Mouse (Mus musculus): ENCODE measurements around the gene Xylt1.
A peak's percentile ranks its signal among the peaks of the same experiment; 100 is the strongest.

Xylt1 gene

GRCm38 (mm10) chr7:117380418-117381187 is at the start of gene Xylt1:
Xylt1 (plus strand) TSS chr7:117380979.
- DNase-seq (ENCODE audit: low spot score in 2 of 2) = peak; percentile 69 to 82

DNA sequence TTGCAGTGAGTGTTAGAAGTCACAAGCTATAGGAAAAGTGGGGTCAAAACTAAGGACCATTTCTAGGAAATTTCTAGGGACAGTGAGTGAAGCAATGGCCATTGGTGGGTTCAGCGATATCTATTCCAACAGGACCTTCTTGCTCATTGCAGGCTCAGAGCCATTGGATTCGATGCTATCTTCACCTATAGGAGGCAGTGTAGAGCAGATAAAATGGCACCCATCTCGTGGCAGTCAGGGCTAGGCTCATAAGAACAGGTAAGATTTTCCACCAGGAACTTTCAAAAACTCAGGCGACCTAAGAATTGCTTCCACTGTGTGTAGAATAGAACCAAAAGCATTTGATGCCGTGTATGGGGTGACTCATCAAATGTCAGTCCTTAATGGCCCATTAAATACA is 46.8 kb upstream of the Xylt1 start:
- no peak for DNase-seq (ENCODE audit: low spot score in 2 of 2)

DNA sequence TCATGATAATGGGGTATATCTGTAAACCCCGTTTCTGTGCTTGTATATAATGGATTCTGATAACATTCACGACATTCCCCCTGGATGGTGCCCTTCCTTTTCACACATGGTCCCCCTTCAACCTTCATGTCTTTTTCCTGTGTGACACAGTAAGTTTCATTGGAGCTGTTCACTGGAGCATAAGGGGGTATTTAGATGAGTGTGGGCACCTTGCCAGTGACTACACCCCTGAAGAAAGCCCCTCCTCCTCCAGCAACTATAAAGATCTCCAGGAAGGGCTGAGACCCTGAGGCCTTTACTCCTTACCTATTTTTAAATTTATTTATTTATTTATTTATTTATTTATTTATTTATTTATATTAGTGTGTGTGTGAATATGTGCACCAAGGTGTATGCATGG is 24.5 kb upstream of the Xylt1 start:
- no peak for DNase-seq (ENCODE audit: low spot score in 2 of 2)

DNA sequence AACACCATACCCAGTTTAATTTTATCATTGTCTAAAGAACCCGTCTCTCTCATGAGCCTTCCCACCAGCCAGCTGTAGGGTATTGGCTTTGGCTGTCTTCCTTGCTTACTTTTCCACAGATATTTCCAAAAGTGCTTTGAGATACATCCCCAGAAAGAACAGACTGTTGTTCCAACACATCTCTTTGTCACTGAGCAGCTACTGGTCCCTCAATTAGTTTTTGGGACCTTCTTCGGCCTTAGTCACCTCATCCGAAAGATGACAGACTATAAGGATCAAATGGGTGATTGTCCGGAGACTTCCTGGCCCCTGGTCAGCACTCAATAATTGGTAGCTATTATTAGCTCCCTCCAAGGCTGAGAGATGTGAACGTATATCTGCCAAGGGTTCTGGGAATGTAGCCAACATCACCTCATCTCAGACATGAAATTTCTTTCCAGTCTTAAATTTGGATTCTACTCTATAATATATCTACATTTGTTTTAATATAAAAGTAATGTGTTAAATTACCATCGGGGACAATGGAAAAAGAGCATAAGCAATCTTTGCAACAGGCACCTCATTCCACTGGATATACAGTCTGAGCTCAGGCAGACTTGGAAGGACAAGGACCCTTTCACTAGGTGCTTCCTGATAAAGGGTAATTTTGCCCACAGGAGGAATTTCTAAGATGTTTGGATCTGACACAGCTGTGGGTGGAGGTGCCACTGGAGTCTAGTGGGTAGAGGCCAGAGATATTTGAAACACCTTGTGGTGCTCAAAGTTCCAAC is 23.2 kb upstream of the Xylt1 start:
- DNase-seq (ENCODE audit: low spot score in 2 of 2) = no peak

- no peak for DNase-seq (ENCODE audit: low spot score in 2 of 2)
These were observed 19.5 kb upstream of the Xylt1 start for GRCm38 (mm10) chr7:117361281-117361680.

- DNase-seq (ENCODE audit: low spot score in 2 of 2) = no peak
These were observed 18.3 kb upstream of the Xylt1 start for GRCm38 (mm10) chr7:117362493-117362892.

- no peak for DNase-seq (ENCODE audit: low spot score in 2 of 2)
These were observed 12.0 kb upstream of the Xylt1 start for GRCm38 (mm10) chr7:117368647-117369289.

DNA sequence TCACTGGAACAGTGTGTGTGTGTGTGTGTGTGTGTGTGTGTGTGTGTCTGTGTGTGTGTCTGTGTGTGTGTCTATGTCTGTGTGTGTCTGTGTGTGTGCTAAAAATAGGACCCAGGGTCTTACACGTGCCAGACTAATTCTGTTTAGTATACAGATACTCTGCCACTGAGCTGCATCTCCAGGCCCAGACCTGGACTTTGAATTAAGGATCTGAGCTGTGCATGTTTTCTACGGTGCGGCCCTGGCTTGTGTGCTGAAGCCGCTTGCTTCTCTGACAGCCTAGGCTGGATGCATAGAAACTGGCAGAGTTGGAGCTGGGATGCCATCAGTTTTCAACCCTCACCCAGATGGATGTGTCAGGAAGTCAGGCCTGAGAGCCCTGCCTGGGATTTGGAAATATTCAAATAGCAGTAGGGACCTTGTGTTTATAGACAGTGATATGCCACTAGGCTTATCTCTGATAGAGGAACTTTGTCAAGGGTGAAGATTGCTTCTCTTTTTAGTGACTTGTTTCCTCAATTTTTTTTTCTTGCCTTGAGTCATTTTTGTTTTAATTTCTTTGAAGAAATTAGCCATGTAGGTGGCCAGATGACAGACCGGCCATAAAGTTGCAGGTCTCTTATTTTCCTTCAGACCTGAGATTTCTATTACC is 11.4 kb upstream of the Xylt1 start:
- no peak for DNase-seq (ENCODE audit: low spot score in 2 of 2)

DNA sequence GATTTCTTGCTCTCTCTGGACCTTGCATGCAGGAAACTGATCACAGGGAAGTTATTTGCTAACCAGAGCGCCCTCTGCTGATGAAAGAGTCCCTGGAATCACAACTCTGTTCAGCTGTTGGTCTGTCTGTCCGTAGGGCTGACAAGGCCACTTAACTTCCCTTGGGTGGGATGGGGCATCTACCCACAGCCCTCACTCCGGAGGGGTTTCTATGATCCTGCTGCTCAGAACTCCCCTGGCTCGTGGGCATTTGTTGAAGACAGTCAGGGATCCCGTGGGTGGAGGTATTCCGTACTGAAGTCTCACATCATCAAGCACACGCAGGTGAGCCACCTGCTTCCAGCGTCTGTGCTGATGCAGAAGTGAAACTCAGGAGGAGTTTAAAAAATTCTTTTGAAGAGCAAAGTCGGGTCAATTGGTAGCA is 4.9 kb upstream of the Xylt1 start:
- peak in 1 of 2 experiments; percentile 54 for DNase-seq (ENCODE audit: low spot score in 2 of 2)

- no peak for DNase-seq (ENCODE audit: low spot score in 2 of 2)
These were observed 3.6 kb upstream of the Xylt1 start for GRCm38 (mm10) chr7:117377138-117377537.

GRCm38 (mm10) chr7:117380036-117380417 is 752 bp upstream of the Xylt1 start:
- DNase-seq (ENCODE audit: low spot score in 2 of 2) = no peak

DNA sequence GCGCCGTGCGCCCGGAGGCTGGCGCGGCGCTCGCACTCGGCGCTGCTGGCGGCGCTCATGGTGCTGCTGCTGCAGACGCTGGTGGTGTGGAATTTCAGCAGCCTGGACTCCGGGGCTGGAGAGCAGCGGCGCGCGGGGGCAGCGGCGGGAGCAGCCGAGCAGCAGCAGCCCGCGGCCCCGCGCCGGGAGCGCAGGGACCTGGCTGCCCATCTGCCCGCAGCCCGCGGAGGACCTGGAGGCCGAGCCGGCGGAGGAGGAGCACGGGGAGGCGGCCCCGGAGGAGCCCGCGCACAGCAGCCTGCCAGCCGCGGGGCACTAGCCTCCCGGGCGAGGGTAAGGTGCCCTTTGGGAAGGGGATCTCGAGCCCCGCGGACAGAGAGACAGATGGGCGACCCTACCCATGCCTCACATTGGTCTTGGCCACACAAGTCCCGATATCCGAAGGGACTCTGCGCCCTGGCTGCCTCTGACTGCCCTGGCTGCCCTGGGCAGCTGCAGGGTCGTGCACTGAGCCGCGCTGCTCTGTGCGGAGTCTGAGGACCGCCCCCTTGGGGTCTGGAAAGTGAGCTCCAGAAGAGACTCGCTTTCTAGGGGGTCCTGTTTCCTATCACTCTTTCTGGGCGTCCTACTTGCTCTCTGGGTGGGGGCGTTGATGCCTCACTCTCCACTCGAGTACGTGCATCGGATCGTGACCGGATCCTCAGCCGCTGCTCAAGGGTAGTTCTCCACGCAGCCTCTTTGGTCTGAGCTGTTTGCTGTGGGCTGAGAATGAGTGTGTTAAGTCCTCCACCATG is 606 bp downstream of the Xylt1 start:
- DNase-seq (ENCODE audit: low spot score in 2 of 2) = no peak

GRCm38 (mm10) chr7:117382006-117382405 is 1.2 kb downstream of the Xylt1 start:
- no peak for DNase-seq (ENCODE audit: low spot score in 2 of 2)

DNA sequence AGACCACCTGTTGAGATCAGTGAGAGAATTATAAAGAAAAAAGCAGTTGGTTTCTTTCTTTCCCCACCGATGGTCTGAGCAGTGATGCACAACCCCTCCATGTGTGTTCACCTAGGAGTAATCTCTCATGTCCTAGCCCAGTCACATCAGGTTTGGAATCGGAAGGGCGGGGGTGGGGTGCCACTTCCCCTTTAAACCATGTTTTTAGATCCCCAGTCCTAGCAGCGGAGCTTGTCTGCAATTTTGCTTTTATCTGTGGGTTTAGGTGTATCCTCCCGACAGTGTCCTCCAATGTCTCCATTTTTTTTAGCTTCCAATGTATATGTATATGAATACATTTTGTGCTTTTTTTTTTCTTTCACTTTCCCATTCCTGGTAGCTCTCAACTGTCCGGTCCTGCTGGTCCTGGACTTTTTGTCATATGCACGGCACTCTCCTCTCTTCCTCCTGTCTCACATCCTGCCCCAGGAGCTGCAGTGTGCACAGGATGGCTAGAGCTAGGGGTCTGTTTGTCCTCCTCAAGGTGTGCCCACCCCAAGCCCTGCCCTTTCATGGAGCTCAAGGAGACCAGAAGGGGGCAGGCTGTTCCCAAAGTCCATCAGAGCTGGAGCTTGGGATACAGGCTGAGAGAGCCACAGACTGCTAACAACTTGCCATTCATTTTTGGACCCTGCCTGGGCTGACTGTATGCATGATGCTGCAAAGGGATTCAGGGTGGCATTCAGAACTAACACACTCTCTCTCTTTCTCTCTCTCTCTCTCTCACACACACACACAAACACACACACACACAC is 2.6 kb downstream of the Xylt1 start:
- DNase-seq (ENCODE audit: low spot score in 2 of 2) = peak; percentile 52 to 66

DNA sequence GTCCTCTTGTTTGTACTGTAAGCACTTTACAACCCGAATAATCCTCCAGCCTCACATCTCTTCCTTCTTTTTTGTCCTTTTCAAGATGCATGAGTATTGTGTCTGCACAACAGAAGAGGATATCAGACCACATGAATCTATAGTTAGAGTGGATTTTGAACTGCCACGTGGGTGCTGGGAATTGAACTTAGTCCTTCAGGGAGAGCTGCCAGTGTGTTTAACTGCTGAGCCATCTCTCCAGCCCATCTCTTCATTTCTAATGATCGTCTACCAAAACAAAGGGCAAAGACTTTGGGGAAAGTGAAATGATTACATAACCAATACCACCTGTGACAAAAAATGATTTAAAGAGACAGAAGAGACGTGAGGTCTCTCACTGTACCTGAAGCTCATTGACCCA is 5.6 kb downstream of the Xylt1 start:
- no peak for DNase-seq (ENCODE audit: low spot score in 2 of 2)

DNA sequence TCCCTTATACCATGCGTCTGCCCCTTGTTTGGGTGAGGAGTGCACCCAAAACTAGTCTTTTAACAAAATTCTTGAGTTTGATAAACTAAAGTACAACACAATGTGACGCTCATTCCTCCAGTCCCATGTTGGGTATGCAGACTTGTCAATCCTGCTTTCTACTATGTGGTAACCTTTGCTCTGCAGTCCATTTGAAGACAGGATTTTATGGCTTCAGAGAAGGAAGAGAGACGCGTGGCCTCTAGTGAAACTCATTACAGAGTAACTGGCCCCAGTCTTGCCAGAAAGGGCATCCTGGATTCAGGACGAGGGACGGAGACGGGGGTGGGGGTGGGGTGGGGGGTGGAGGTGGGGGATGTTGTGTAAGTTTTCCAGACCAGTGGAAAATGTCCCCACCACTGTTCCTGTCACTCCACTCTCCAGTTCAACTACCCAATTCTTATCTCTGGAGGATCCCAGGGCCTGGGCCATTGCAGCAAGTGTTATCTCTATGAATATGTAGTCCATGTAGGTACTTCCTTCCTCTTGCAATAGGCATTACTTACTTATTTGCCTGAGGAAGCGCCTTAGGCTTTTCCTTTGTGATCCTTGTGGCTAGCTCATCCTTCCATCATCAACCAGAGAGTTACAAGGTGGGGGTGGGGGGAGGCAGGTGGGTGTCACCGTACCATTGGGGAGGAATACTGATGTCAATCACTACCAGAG is 7.7 kb downstream of the Xylt1 start:
- DNase-seq (ENCODE audit: low spot score in 2 of 2) = no peak

DNA sequence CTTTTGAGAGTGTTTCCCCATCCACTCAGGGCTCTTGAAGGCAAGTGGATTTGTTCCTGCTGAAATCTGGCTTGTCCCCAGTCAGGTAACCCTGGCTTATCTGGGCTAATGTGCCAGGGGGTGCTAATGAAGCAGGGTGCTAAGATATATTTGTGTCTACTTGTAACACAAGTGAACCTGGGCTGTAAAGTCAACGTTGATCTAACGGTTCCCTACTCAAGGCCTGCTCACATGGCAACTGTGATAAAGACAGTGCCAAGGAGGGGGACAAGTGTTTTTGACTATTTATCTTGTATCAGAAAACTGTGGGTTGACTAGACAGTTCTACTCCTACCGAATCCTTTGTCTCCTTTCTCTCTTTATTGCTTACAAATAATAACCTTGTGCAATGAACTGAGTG is 8.3 kb downstream of the Xylt1 start:
- no peak for DNase-seq (ENCODE audit: low spot score in 2 of 2)

DNA sequence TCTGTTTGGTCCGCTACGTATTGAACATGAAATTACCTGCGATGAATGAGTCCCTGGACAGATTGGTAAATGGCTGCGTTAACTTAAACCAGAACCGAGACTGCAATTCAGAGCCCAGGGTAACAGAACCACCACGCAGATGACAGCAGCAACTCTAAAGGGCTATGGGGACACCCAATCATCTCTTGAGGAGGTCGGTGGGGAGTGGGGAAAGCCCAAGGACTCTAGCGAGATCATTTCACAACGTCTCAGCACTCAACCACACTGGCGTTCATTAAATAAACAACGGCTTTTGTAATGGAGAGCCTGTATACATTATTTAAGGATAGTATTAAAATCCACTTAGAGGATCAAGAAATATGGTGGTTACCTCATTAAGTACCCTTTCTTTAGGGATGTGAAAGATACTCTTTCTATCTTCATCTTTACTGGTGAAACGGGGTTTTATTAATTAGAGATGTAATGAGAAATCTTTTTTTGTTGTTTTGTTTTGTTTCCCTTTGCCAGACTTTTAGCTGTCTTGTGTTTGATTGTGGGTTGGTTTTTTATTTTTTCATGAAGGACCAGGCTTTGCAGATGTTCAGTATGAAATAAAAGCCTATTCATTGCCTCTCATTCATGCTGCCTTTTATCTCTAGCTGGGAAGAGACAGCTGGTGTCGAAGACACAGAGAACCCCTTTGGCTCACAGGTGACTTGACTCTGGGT is 12.2 kb downstream of the Xylt1 start:
- DNase-seq (ENCODE audit: low spot score in 2 of 2) = no peak

- no peak for DNase-seq (ENCODE audit: low spot score in 2 of 2)
These were observed 13.2 kb downstream of the Xylt1 start for GRCm38 (mm10) chr7:117393976-117394375.
